Mouse (Mus musculus): ENCODE data around the gene Syt2.

Gene Syt2

DNA sequence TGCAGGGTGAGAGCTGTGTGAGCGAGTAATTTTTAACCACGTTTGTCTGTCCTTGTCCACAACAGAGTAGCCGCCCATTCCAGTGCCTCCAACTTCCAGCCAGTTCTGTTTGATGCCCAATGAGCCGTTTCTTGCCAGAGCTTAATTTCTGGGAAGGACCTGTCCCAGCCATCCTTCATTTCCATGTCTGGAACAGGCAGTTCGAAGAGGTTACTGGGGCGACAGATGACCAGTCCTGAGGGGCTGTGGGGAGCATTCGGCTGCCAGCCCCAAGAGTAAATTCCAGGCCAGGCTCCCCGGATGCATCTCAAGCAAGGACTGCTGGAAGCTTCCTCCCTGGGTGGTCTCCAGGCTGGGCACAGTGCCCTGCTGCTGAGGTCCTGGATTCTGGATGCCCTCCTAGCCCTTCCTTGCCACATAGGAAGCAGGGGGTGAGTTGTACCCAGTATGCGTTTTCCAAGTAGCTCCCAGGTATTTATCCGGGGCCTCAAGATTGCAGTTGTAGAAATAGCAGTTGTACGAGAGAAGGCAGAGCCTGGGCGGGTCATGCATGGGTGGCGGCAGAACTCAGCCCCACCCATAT lies 4.9 kb downstream of the Syt2 start:
- peak; percentile 95 for DNase-seq

DNA sequence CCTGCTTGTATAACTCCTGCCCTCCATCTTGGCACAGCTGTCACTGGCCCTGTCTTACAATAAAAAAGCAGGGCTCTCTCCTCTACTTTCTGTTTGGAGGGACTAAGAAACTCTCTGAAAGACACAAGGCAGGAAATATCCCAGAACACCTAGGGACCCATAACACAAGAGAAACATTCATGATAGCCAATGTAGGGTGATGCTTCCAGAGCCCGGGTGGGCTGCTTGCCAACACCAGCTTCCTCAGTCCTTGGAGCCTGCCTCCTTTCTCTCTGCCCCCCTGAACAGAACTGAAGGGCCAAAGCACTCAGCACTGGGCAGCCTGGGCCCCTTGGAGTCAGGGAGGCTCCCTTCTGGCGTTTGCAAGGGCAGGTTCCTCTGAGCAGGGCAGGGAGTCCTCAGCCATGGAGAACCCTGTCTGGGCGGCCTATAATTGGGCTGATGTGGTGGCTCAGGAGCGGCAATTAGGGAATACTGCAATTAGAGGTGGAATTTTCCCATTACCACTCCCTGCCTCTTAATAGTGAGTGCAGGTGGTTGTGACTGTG lies 5.4 kb downstream of the Syt2 start:
- DNase-seq: no peak

DNA sequence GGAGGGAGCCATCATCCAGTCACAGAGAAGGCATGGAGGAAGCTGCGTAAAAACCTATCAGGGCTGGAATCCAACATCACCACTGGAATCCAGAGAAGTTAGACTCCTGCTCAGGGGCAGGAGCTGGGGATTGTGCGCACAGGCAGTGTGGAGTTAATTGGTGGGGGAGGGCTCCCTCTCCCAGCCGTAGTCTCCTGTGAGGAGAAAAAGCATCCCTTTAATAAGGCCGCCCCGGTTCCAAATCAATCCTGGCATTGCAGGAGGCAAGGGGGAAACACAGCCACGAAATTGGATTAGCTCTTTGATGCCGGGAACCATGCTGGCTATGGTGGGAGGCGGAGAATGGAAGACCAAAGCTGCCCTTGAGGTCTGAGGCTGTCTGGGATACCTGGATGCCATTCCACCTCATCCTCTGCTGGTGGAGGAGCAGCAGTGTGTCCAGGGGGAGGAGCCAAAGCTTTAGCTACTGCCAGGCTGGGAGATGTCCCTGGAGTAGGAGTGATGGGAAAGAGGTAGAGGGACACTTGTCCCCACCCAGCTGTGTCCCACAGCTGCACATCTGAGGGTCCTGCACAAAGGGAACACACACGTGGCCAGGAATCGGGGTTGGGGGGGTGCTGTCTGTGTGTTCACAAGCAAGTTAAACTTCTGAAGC lies 7.3 kb downstream of the Syt2 start:
- DNase-seq: no peak

DNA sequence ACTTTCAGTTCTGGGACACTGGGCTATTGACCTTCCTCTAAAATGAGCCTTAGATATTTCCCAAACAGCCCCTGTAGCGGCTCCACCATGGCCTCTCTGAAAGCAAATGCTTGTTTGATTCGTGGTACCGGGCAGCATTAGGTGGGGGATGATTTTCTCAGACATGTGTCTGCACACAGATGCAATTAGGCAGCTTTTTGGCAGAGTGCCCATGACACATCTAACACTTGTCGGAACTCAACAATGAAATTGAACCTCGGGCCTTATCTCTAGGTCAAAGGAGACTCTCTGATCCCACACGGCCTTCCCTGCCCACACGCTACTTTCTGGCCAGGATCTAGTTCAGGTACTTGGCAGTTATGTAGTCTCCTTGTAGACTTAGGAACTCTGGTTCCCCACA lies 12.4 kb downstream of the Syt2 start:
- no peak for DNase-seq

DNA sequence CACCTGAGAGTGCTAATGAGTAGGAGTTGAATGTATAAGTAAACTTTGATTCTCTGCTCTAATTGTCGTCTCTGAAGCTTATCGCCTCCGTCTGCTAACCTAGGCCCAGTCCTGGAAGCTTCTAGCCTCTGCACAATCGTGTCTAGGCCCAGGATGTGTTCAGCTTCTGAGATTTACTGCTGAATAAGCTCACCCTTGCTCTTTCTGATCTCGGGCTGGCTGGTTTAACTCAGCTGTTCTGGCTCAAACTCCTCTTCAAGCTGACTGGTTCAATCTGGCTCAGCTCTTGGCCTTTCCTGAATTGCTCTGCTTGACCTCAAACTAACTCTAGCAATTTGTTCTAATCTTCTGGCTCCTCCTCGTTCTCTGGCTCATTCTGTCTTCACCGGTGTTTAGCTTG lies 13.7 kb downstream of the Syt2 start:
- DNase-seq: no peak

DNA sequence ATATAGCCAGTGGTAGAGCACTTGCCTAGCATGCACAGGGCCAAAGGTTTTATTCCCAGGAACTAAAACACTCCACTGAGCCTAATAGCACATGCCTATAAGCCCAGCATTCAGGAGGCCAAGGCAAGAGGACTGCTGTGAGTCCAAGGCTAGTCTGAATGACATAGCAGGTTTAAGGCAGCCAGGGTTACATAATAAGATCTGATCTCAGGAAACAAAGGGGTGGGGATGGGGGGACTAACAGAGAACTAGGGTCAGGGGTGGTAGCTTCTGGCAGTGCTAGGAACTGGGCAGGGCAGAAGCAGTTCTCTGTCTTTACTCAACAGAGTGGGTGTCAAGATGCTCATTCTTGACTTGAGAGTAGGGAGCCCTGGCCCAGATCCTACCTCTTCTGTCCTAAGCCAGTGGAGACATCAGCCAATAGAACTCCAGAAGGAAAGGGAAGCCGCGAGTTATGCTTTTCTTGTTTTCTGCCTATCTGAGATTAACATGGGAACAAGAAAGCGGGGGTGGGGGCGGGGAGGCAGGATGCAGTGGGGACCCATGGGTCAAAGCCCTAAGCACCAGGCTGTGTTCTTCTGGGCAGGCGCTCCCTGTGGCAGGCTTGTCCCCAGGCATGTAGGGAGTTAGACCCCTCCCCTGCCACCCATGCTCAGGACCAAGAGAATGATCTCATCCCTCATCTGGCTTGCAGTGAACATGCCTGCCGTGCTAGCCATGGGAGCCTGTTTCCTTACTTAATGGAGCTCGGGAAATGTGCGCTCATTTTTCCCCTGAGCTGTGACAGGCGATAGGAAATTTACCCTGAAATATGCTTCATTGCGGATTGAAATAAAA lies 25.0 kb downstream of the Syt2 start:
- DNase-seq: peak; percentile 92

DNA sequence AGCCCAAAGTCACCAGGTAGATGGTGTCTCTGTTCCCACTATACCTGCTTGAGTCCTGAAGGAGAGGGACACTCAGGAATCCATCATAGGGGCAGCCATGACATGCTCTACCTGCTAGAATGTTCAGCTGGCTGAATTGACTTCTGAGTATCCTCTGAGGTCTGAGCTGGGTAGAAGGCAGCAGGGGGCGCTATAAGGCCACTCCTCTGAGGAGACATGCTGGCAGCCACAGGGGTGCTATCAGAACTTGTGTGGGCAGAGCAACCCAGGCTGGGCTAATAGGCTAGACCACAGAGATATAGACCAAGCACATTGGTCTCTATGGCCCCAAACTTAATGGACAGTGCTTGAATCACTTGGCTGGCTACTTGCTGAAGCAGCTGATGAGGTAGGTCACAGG lies 27.8 kb downstream of the Syt2 start:
- DNase-seq: no peak

DNA sequence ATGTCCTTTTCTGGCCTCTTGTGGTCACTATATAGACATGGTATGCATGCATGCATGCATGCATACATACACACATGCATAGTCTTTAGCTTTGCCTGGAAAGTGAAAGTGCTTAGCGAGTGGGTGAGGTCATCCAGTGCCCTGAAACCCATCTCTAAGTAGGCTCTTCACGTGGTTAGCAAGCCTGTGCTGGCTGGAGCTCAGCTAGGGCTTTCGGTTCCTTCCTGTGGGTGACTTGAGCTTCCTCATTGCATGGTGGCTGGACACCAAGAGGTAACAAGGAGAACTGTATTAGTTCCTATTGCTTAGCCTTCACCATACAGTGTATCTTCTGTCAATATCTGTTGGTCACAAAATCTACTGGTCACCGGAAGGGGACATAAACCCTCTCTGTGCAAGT lies 33.0 kb downstream of the Syt2 start:
- peak; percentile 95 for DNase-seq

DNA sequence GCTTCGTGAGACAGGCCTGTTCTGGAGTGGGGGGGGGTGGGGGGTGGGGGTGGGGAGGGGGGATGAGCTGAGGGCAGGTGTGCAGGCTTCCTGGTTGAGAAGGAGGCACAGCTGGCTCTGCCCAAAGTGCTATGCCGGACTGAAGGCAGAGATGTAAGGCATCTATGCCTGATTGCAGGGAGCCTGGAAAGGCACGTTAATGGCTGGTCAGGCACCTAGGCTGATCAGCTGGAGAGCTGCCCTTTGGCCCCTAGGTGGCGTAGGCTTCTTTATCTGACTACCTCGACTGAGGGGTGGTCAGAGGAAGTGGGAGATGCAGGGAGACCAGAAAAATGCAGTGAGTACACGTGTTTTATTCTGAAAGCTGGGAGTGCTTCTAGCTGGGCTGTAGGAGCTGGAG lies 34.1 kb downstream of the Syt2 start:
- no peak for DNase-seq

DNA sequence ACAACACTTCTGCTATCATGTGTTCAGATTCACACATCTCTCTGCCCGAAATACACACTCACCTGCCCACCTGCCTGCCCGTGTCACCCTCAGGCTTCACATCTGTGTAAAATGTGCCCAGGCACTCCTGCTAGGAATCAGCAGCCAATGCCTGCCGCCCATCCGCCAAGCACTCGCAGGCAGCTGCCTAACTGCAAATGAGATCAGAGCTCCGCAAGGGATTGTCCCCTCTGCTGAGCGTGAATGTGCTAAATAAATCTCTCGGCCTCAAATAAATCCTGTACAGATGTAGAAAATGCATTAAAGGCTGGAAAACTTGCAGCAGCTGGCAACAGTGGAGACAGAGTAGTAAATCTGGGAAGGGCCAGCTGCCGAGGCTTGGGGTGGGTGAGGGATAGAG lies 36.0 kb downstream of the Syt2 start:
- DNase-seq: no peak

DNA sequence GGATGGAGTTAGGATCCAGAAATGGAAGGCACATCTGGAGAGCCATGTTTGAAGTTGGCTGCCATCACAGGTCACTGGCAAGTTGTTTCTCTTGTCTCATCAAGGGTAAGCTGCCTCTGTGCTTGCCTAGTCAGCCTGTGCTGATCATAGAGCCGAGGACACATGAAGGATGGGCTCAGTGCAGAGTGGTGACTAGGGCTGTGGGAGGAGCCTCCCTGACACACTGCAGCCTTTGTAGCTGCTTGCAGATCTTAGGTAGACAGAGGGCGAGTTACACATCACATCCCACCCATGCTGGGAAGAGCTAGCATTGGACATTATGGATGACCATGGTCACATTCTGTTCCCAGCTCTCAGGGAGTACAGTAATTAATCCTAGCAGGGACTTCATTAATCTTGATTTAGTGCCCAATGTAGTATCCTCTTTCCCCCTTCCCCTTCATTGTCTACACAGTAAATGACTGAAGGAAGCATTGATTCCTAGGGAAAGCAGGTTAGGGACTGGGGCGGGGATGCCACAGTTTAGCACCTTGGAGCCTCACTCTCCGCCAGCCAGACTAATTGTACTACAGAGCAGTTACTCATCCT lies 40.5 kb downstream of the Syt2 start:
- DNase-seq: no peak

DNA sequence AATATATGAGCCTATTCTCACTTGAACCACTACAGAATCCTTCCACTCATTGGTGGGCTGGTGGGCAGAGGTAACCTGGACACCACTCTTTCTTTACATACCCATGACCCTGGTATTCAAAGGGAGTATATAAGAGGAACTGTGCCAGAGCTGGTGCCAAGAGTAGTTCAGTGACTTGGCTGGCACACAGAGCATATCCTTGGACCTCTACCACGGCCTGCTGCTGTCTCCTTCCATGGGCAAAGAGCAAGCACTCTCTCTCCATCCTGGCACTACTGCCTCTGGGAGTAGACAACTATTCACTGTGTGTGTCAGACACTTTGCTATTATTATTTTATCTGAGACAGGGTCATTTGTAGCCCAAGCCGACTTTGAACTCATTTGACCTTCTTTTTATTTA lies 49.8 kb downstream of the Syt2 start:
- DNase-seq: no peak

DNA sequence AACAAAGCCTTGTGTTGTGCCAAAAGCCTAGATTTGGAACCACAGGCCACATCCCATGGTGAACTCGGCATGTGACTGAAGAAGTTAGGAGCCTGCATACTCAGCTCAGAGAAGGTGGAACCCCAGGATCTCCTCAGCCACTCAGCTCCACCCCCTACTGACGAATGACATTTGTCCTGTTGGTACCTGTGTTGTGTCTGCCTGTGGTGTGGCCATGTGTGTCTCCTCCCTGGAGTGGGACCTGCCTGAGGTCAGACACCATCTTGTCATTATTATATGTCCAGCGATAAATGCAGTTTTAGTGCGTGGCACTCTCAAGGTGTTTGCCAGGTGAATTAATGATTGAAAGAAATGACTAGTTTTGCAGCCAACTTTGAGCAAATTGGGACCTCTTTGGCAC lies 50.6 kb downstream of the Syt2 start:
- no peak for DNase-seq

DNA sequence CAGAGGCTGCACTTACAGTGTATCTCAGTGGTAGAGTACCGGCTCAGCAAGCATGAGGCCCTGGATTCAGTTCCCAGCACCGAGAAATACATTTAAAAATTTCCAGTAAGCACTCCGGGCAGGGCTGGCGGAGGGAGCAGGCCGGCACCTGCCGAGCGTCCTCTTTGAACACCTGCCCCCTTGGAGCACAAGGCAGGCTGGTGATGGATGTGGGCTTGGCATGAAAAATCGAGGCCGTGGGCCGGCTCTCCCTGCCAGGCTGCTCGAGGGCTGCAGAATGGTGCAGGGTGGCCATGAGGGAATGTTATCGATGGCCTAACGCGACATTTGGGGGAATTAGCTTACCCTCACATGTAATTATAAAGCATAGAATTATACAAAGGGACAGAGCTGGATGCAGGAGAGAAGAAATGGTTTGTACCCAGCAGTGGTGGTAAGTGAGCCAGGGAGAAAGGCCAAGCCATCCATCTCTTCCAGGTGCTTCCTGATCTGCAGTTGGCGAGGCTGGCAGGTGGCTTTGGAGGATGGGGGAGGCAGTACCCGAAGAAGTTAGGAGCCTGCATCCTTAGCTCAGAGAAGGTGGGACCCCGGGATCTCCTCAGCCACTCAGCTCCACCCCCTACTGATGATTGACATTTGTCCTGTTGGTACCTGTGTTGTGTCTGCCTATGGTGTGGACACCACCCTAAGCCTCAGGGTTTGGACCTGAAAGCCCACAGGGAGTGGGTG lies 51.2 kb downstream of the Syt2 start:
- DNase-seq: no peak

DNA sequence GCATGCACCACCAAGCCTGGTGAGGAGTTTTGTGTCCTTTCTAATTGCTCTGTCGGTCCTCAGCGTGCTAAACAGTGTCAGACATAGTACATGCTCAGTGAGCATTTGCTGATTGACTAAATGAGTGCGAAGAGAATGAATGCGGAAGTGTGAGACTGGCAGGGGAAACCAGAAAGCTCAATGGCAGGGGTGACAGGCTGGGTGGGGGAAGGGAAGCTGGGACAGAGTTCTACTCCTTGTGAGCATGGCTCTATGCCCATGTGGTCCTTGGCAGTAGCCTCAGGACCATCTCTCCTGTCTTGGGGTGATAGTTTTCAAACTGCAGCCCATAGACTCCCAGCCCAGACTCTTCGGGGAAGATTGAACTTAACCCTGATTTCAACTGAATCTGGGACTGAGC lies 52.0 kb downstream of the Syt2 start:
- no peak for DNase-seq

DNA sequence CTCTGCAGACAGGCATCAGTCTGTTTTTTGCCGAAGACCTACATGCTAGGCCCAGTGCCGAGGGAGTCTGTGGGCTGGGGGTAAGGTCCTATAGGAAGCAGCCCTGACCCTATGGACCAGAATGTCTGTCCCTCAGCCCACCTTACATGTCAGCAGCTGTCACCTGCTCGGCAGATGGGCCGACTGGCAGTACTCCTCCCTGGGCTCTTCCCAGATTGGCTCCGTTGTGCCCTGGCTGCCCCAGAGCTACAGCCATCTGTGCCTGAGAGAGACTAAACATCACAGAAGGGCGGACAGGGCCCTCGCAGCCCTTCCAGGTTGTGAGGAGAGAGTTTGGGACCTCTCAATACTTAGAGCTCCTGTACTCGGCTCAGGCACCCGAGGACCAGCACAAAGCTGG lies 52.9 kb downstream of the Syt2 start:
- DNase-seq: no peak

DNA sequence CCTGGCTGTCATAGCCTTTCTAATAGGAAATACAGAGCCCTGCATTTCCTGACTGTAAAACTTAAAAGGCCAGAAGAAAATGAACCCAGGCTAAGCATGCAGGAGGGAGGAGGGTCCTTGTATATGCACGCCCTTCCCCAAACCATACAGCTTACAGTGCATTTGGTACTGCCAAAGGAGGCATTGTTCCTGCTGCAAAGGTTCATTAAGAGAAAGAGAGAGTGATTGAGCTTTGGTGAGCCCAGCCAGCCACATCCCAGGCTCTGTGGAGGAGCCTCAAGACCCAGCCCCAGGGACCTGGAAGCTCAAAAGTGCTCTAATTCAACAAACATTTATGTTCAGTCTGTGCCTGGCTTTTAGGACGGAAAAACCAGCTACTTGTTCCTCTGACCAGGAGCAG lies 53.7 kb downstream of the Syt2 start:
- DNase-seq: no peak

DNA sequence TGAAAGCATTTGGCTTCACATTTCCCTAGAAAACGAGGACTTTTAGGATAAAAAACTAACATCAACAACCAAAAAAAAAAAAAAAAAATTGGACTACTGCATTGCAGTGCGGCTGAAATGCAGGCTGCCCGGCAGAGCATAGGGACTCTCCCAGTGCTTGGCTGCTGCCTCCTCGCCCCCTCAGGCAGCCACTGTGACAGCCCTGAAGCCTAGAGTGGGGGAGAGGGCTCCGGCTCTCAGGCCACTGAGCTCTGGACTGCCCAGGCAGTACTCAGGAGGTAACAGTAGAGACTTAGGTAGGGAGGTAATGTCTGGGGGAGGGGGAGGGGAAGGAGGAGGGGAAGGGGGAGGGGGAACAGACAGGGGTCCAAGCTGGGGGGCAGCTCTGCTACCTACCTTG lies 54.2 kb downstream of the Syt2 start:
- DNase-seq: no peak

DNA sequence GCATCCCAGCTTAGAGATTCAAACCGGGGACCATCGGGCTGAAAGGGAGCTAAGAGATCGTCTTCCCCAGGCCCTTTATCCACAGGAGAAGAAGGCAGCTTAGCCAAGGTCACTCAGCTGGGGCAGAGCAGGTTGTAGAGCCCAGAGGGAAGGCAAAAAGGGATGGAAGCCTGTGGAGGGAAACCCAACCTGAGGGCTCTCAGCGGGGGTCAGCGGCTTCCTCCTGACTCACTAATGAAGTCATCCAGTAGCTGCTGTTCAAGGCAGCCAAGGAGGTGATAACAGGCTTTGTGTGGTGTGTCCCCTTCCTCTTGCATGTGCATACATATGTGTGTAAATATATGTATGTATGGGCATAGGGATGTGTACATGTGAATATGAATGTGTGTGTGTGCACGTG lies 54.7 kb downstream of the Syt2 start:
- no peak for DNase-seq

DNA sequence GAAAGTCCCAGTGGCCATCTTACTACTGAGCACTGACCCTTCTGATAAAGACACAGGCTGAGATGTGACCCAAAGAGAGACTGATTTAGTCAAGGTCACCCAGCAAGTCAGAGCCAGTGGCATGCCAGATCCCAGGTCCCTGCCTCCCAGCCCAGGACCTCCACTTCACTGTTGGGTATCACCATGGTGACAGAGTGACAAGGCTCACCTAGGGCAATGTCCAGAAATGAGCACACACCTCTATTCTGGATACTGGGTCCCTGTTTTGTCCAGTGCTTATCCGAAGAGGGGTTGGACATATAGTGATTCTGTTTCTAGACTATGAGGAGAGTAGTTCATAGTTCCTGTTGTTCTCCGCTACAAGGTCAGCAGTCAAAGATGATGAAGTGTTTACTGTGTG lies 56.8 kb downstream of the Syt2 start:
- DNase-seq: no peak

DNA sequence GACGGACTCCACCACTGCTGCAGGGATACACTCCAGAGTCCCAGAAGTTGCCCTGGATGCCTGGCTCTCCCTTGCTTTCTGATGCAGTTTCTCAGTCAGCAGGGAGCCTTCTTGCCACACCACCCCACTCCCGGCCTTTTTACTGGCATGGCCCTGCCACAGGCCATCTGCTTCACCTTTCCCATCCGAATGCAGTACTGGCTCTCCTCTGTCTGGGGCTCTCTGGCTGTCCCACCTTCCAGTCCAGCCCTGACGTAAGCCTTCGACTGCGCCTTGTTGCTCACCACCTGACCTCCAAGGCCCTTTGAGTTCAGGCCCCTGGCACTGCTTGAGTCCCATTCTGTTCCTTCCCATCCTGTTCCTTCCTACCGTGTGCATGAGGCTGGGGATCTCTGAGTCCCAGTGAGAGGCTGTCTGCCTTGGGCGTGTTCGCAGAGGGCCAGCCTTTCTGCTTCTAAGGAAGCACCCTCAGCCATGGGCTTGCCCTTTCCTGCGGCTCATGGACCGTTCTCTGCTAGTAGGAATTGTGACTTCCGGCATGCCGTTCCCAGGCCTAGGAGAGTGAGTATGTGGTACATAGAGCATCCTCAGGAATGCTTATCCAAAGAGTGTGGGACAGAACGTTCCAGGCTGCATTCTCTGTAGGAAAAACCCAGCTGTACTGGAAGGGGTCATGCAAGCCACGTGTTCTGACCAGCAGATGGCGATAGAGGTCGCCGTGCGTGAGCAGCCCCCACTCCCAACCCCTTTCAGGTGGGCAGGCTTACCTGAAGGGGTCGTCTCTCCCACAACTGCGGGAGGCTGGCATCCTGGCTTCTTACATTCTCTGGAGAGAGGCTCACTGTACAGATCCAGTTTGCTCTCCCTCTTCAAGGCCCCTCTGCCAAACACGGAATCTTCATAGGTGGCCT lies 58.2 kb downstream of the Syt2 start:
- no peak for DNase-seq

DNA sequence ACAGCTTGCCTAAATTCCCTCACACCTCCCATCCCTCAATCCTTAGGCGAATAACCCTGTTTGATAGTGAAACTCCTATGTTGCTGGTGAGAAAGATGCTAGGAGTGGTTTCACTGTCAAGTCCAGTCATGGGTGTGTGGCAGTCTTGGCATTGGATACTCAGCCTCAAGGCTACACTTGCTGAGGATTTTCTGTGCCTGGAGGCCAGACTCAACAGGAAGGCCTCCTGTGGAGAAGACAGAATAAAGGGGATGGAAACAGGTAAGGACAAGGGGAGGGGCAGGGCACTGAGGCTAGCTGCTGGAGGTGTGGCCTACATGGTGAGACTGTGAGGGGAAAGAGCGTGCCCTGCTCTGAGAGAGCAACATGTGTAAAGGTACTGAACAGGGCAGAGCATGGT lies 60.1 kb downstream of the Syt2 start:
- DNase-seq: no peak

Data from heart, adult 11 months (tissue).